Mouse (Mus musculus) embryonic facial prominence, embryonic 11.5 days (tissue): ENCODE measurements around the gene Akap4. TPM values are rescaled to one million over a fixed set of nuclear protein-coding genes. Genes with fewer than 3 reads are reported as not detected.

ENCODE experiments used
- ATAC-seq: fragments of 200-750 bp; cut with Nextera tagmentation; replicated peaks from 2 replicates; pipeline ENCODE4 v1.8.0; 2017; ENCODE audit warnings: low read depth; ENCODE audit not compliant: insufficient number of reproducible peaks, low FRiP score, low TSS enrichment
- DNase-seq: peaks from one replicate; pipeline ENCODE4 v3.0.0-alpha.2; 2015; ENCODE audit warnings: low spot score
- H3K27ac ChIP-seq: fragments of 300-500 bp; sonication (generic); replicated peaks from 2 replicates; pipeline ENCODE4 v1.5.1; 2014; ENCODE audit warnings: mild to moderate bottlenecking, low read depth, low read length, control low read depth
- H3K27me3 ChIP-seq: fragments of 300-500 bp; sonication (generic); 2 replicates; pipeline ENCODE4 v1.6.1; 2014; ENCODE audit warnings: mild to moderate bottlenecking, low read length, moderate library complexity, mixed read lengths; ENCODE audit not compliant: control insufficient read depth, insufficient read depth
- H3K36me3 ChIP-seq: fragments of 300-500 bp; sonication (generic); replicated peaks from 2 replicates; pipeline ENCODE4 v1.6.1; 2014; ENCODE audit warnings: low read depth, mild to moderate bottlenecking, low read length, moderate library complexity, mixed read lengths; ENCODE audit not compliant: control insufficient read depth, insufficient read depth
- H3K4me1 ChIP-seq: fragments of 300-500 bp; sonication (generic); 2 replicates; pipeline ENCODE4 v1.6.1; 2014; ENCODE audit warnings: low read length, mixed read lengths; ENCODE audit not compliant: control insufficient read depth, insufficient read depth
- H3K4me2 ChIP-seq: fragments of 300-500 bp; sonication (generic); 2 replicates; pipeline ENCODE4 v1.6.1; 2014; ENCODE audit warnings: low read depth, mild to moderate bottlenecking, control low read depth, low read length, moderate library complexity
- H3K4me3 ChIP-seq: fragments of 300-500 bp; sonication (generic); 2 replicates; pipeline ENCODE4 v1.5.1; 2014; ENCODE audit warnings: low read depth, low read length, control low read depth
- H3K9ac ChIP-seq: fragments of 300-500 bp; sonication (generic); replicated peaks from 2 replicates; pipeline ENCODE4 v1.6.1; 2014; ENCODE audit warnings: mild to moderate bottlenecking, control low read depth, low read length
- H3K9me3 ChIP-seq: fragments of 300-500 bp; sonication (generic); replicated peaks from 2 replicates; pipeline ENCODE4 v1.6.1; 2016; ENCODE audit warnings: mild to moderate bottlenecking, low read length, inconsistent platforms, mixed read lengths; ENCODE audit not compliant: control insufficient read depth
- WGBS: fragments of 180-500 bp; shearing (Covaris S2); extraction: QIAGEN DNeasy Blood & Tissue Kit; methylation state at CpG from one replicate; pipeline ENCODE4 v1.1.7; 2014; 5-methylcytosine and 5-hydroxymethylcytosine counted together
- polyA plus RNA-seq: library from polyadenylated mRNA; unstranded; fragments of >200 nt; fragmentation: Nextera tagmentation; extraction: Ambion mirVana; gene quantifications from 2 replicates; pipeline ENCODE4 v1.2.1, GENCODE M21; 2014

Akap4 gene
- polyA plus RNA-seq, 1 experiment from 2014 or later = not detected

GRCm38 (mm10) chrX:7090323-7090722, 23.0 kb downstream of the Akap4 start:
- H3K4me1 ChIP-seq = no peaks in the 10 kb centered on the region
- no peak overlapping the region for H3K9ac ChIP-seq

GRCm38 (mm10) chrX:7102280-7102679, 35.0 kb downstream of the Akap4 start:
- DNase-seq = no peak
- no peaks in the 10 kb centered on the region for H3K4me1 ChIP-seq
- H3K9me3 ChIP-seq = no peaks in the 10 kb centered on the region

More at GRCm38 (mm10) chrX:7090323-7090722, 23.0 kb downstream of the Akap4 start:
- no peaks in the 10 kb centered on the region for H3K36me3 ChIP-seq
- no peak overlapping the region for H3K27ac ChIP-seq
- H3K9me3 ChIP-seq = no peaks in the 10 kb centered on the region
- no peak overlapping the region for H3K4me2 ChIP-seq
- DNase-seq (no peak), ATAC-seq (no peak)
- no peaks in the 10 kb centered on the region for H3K27me3 ChIP-seq
- no peak overlapping the region for H3K4me3 ChIP-seq

GRCm38 (mm10) chrX:7114885-7115284, 47.6 kb downstream of the Akap4 start:
- 89% methylated on average over 3 of the region's 3 CpGs for WGBS
- Histone ChIP-seq H3K27me3 (no peaks in the 10 kb centered on the region), H3K27ac (no peak overlapping the region), H3K4me3 (no peak overlapping the region), H3K4me1 (no peaks in the 10 kb centered on the region), H3K4me2 (no peak overlapping the region), H3K9ac (no peak overlapping the region), H3K36me3 (no peaks in the 10 kb centered on the region), H3K9me3 (no peaks in the 10 kb centered on the region)
- DNase-seq = no peak
- no peak for ATAC-seq

More at GRCm38 (mm10) chrX:7102280-7102679, 35.0 kb downstream of the Akap4 start:
- no peak overlapping the region for H3K4me3 ChIP-seq
- no peak overlapping the region for H3K9ac ChIP-seq
- no peaks in the 10 kb centered on the region for H3K36me3 ChIP-seq
- H3K27me3 ChIP-seq = no peaks in the 10 kb centered on the region
- no peak for ATAC-seq
- no peak overlapping the region for H3K4me2 ChIP-seq
- no peak overlapping the region for H3K27ac ChIP-seq

GRCm38 (mm10) chrX:7121618-7122280, 54.4 kb downstream of the Akap4 start:
- no peak overlapping the region for H3K4me2 ChIP-seq

More at GRCm38 (mm10) chrX:7121618-7122280, 54.4 kb downstream of the Akap4 start:
- Histone ChIP-seq H3K9me3 (no peaks in the 10 kb centered on the region), H3K36me3 (no peaks in the 10 kb centered on the region), H3K27ac (no peak overlapping the region), H3K9ac (no peak overlapping the region), H3K27me3 (no peaks in the 10 kb centered on the region), H3K4me1 (no peaks in the 10 kb centered on the region), H3K4me3 (no peak overlapping the region)
- ATAC-seq (no peak), DNase-seq (no peak)
- WGBS = 75% methylated on average over 4 of the region's 4 CpGs

Other genes with a start within 250 kb of the Akap4 start
- gene Ccnb3, start 25.9 kb upstream of the Akap4 start, polyA plus RNA-seq = 0.20 TPM in 1 of 2 replicates, not detected in the other